Mouse (Mus musculus) CH12.LX (cell line): ENCODE data around the gene Ces3a. TPM values are rescaled to one million over a fixed set of nuclear protein-coding genes. Genes with fewer than 3 reads are reported as not detected.

Source experiments
- DNase-seq: peaks from one replicate; pipeline ENCODE4 v3.0.0-alpha.2; 2013; ENCODE audit errors: extremely low read depth
- H3K27ac ChIP-seq: 2 replicates; pipeline ENCODE4 v1.5.1; 2012; ENCODE audit warnings: low read depth, mild to moderate bottlenecking, control low read depth, moderate library complexity; ENCODE audit not compliant: insufficient read depth
- H3K27me3 ChIP-seq: replicated peaks from 2 replicates; pipeline ENCODE3; 2012; ENCODE audit warnings: inconsistent platforms
- H3K36me3 ChIP-seq, 2 experiments: replicated peaks in 1 of 2; 2 replicates each; pipeline versions ENCODE3 to v1.6.1; 2012; ENCODE audit warnings: inconsistent platforms in 1 of 2, low read length in 1 of 2, mild to moderate bottlenecking in 1 of 2, mixed read lengths in 1 of 2, moderate library complexity in 1 of 2; ENCODE audit not compliant: control insufficient read depth in 1 of 2, insufficient read depth in 1 of 2
- H3K4me1 ChIP-seq, 2 experiments: 2 replicates each; pipeline ENCODE4 v1.6.1; 2012; ENCODE audit warnings: inconsistent platforms in 1 of 2, moderate library complexity in 1 of 2; ENCODE audit not compliant: insufficient read depth in 2 of 2, control insufficient read depth in 1 of 2
- H3K4me2 ChIP-seq: 2 replicates; pipeline ENCODE4 v1.6.1; 2012; ENCODE audit warnings: low read depth, mild to moderate bottlenecking, control low read depth; ENCODE audit not compliant: poor library complexity, insufficient read depth, severe bottlenecking
- H3K4me3 ChIP-seq, 3 experiments: fragments of 150-350 bp in 1 of 3; sonication (generic) in 1 of 3; replicated peaks in 1 of 3; 2 replicates each; pipeline versions ENCODE3 to v1.5.1; 2011 to 2012; ENCODE audit warnings: low read depth in 2 of 3, low read length in 2 of 3, mild to moderate bottlenecking in 2 of 3, moderate library complexity in 2 of 3, control low read depth in 1 of 3, improper control_type of control experiment in 1 of 3, inconsistent platforms in 1 of 3, mixed read lengths in 1 of 3; ENCODE audit not compliant: poor library complexity in 1 of 3
- H3K79me2 ChIP-seq: replicated peaks from 2 replicates; pipeline ENCODE4 v1.6.1; 2012; ENCODE audit warnings: mild to moderate bottlenecking, moderate library complexity; ENCODE audit not compliant: control insufficient read depth, poor library complexity, insufficient read depth, severe bottlenecking; ENCODE audit errors: extremely low read depth
- H3K9ac ChIP-seq: 2 replicates; pipeline ENCODE4 v1.6.1; 2012; ENCODE audit warnings: low read depth, mild to moderate bottlenecking, control low read depth, moderate library complexity; ENCODE audit not compliant: insufficient read depth
- H3K9me3 ChIP-seq: replicated peaks from 2 replicates; pipeline ENCODE3; 2012; ENCODE audit warnings: low read length, inconsistent platforms, mixed read lengths
- BHLHE40 ChIP-seq: IDR thresholded peaks from 2 replicates; pipeline ENCODE4 v1.6.1; 2011; ENCODE audit warnings: mild to moderate bottlenecking, low read depth, low read length, improper control_type of control experiment
- CHD1 ChIP-seq: IDR thresholded peaks from 2 replicates; pipeline ENCODE4 v1.6.1; 2012; ENCODE audit warnings: low read depth, low read length, improper control_type of control experiment, inconsistent platforms
- ELF1 ChIP-seq: IDR thresholded peaks from 2 replicates; pipeline ENCODE4 v1.6.1; 2014; ENCODE audit warnings: low read depth, mild to moderate bottlenecking, inconsistent platforms, low read length, improper control_type of control experiment
- IRF4 ChIP-seq: IDR thresholded peaks from 2 replicates; pipeline ENCODE4 v1.6.1; 2014; ENCODE audit warnings: low read depth, mild to moderate bottlenecking, inconsistent platforms, low read length, improper control_type of control experiment
- JUN ChIP-seq: IDR thresholded peaks from 2 replicates; pipeline ENCODE4 v1.6.1; 2011; ENCODE audit warnings: low read depth, mild to moderate bottlenecking, low read length, improper control_type of control experiment, moderate library complexity; ENCODE audit not compliant: insufficient read depth
- KAT2A ChIP-seq: IDR thresholded peaks from 2 replicates; pipeline ENCODE4 v1.6.1; 2012; ENCODE audit warnings: low read length, improper control_type of control experiment, inconsistent platforms; ENCODE audit not compliant: insufficient replicate concordance
- MAFK ChIP-seq: IDR thresholded peaks from 2 replicates; pipeline ENCODE4 v1.6.1; 2011; ENCODE audit warnings: low read length, improper control_type of control experiment; ENCODE audit not compliant: insufficient replicate concordance
- MAX ChIP-seq: IDR thresholded peaks from 2 replicates; pipeline ENCODE4 v1.6.1; 2011; ENCODE audit warnings: low read length, improper control_type of control experiment
- MAZ ChIP-seq: IDR thresholded peaks from 2 replicates; pipeline ENCODE4 v1.6.1; 2012; ENCODE audit warnings: low read depth, mild to moderate bottlenecking, inconsistent platforms, low read length, improper control_type of control experiment, moderate library complexity
- MEF2A ChIP-seq: IDR thresholded peaks from 2 replicates; pipeline ENCODE4 v1.6.1; 2014; ENCODE audit warnings: low read depth, mild to moderate bottlenecking, inconsistent platforms, low read length, improper control_type of control experiment, borderline replicate concordance
- MXI1 ChIP-seq: IDR thresholded peaks from 2 replicates; pipeline ENCODE4 v1.6.1; 2011; ENCODE audit warnings: mild to moderate bottlenecking, low read depth, low read length, improper control_type of control experiment
- MYC ChIP-seq: IDR thresholded peaks from 2 replicates; pipeline ENCODE4 v1.6.1; 2011; ENCODE audit warnings: low read depth, mild to moderate bottlenecking, improper control_type of control experiment, low read length
- POLR2A ChIP-seq: IDR thresholded peaks from 2 replicates; pipeline ENCODE4 v1.6.1; 2011; ENCODE audit warnings: low read depth, mild to moderate bottlenecking, improper control_type of control experiment, low read length
- POLR2AphosphoS2 ChIP-seq: IDR thresholded peaks from 2 replicates; pipeline ENCODE4 v1.6.1; 2011; ENCODE audit warnings: low read depth, low read length, improper control_type of control experiment
- RAD21 ChIP-seq: IDR thresholded peaks from 2 replicates; pipeline ENCODE4 v1.6.1; 2011; ENCODE audit warnings: low read depth, mild to moderate bottlenecking, low read length, improper control_type of control experiment, moderate library complexity
- SIN3A ChIP-seq: IDR thresholded peaks from 2 replicates; pipeline ENCODE4 v1.6.1; 2012; ENCODE audit warnings: low read length, improper control_type of control experiment, inconsistent platforms
- SMC3 ChIP-seq: IDR thresholded peaks from 2 replicates; pipeline ENCODE4 v1.6.1; 2011; ENCODE audit warnings: low read depth, low read length, improper control_type of control experiment
- TBP ChIP-seq: conservative IDR thresholded peaks from 2 replicates; pipeline ENCODE4 v1.6.1; 2011; ENCODE audit warnings: low read depth, low read length, improper control_type of control experiment
- TCF12 ChIP-seq: IDR thresholded peaks from 2 replicates; pipeline ENCODE4 v1.6.1; 2014; ENCODE audit warnings: low read depth, mild to moderate bottlenecking, inconsistent platforms, low read length, improper control_type of control experiment
- USF1 ChIP-seq: IDR thresholded peaks from 2 replicates; pipeline ENCODE4 v1.6.1; 2014; ENCODE audit warnings: low read depth, mild to moderate bottlenecking, inconsistent platforms, low read length, improper control_type of control experiment
- USF2 ChIP-seq: conservative IDR thresholded peaks from 2 replicates; pipeline ENCODE4 v1.6.1; 2011; ENCODE audit warnings: low read depth, low read length, improper control_type of control experiment
- ZKSCAN1 ChIP-seq: IDR thresholded peaks from 2 replicates; pipeline ENCODE4 v1.6.1; 2012; ENCODE audit warnings: low read depth, inconsistent platforms, low read length, improper control_type of control experiment, borderline replicate concordance
- dilution Hi-C: fragments of 300-500 bp; cut with MboI; formaldehyde crosslinking; loops from 2 replicates; pipeline ENCODE4 v1.14.3; 2020; ENCODE audit warnings: low sequenced_read_pairs; ENCODE audit not compliant: extremely low pct_unique_long_range_greater_than_20kb, extremely low pct_ligation_motif_present
- in situ Hi-C: fragments of 300-500 bp; cut with MboI; formaldehyde crosslinking; loops from 3 replicates; pipeline ENCODE4 v1.14.3; 2019; ENCODE audit warnings: low sequenced_read_pairs, low pct_ligation_motif_present, low pct_unique_long_range_greater_than_20kb, mixed read lengths
- polyA plus RNA-seq: library from polyadenylated mRNA; unstranded; fragments of >175 nt; gene quantifications from 2 replicates; pipeline ENCODE4 v1.2.1, GENCODE M21; 2012; ENCODE audit warnings: low read depth; ENCODE audit not compliant: insufficient read length
- total RNA-seq, 2 experiments: library from RNA; depleted of rRNA; stranded (reverse); fragments of 300-350 nt in 1 of 2; fragments of >200 nt in 1 of 2; gene quantifications; 2 replicates each; pipeline ENCODE4 v1.2.3; 2012 to 2014

Gene Ces3a
- total RNA-seq (2012; rRNA removed) (not detected in 2 replicates), total RNA-seq (2014; rRNA removed) (not detected in 2 replicates), polyA plus RNA-seq (not detected in 2 replicates)

DNA sequence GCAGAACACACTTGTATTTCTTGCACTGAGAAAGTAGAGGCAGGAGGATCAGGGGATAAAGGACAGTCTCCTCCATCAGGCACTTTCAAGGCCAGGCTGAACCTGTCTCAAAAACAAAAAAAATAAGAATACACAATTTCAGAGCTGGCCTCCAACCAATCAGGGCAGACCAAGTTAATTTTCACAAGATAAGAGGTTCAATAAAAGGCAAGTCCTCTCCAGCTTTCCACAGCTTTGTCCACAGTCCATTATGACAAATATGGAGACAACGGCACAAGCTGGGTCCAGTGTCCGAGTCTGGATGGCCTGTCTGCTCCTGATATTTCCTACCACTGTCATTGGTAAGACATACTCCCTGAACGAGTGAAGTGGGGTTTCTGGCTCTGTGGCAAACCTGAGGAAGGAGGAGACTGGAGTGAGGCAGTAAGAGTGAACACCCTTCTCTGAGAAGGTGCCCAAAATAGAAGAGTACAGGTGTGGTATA is at the start of gene Ces3a:
Ces3a (plus strand) TSS at position 231 of the 484 bp plus-strand sequence.
- no peak within 1 kb of the TSS for H3K4me3 ChIP-seq
- dilution Hi-C loops = no loop called here
- H3K79me2 ChIP-seq = no peaks in the 10 kb centered on the region
- peaks cover 21% of the 10 kb centered on the region for H3K27me3 ChIP-seq
- H3K4me1 ChIP-seq = no peaks in the 10 kb centered on the region
- DNase-seq = no peak
- H3K27ac ChIP-seq = no peak within 1 kb of the TSS
- H3K36me3 ChIP-seq = no peaks in the 10 kb centered on the region
- H3K4me2 ChIP-seq = no peak within 1 kb of the TSS
- H3K9ac ChIP-seq = no peak within 1 kb of the TSS
- no peaks in the 10 kb centered on the region for H3K9me3 ChIP-seq
- in situ Hi-C loops = loop anchor here (25.0 kb wide), 1 partner anchor 286 kb away; no protein-coding TSS in a partner anchor
- TF ChIP-seq POLR2A (no peak), SIN3A (no peak), CHD1 (no peak), TCF12 (no peak)

DNA sequence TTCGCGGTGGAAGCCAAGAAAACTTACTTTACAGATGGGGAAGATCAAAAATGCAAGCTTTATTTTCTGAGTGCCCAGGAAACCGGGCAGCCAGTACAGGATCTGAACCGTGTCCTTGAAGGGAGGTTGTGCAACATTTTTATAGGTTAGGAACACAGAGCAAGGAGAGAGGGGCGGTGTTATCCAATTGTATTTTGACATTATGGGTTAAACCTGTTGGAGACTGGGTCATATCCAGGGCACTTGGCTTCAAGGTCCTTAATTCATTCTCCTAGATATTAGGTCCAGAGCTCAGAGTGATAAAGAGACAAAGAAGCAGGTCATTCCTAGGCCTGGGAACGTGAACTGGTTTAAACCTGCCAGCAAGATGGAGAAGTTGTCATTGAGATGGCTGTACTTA is 49.2 kb upstream of the Ces3a start:
- in situ Hi-C loops = no loop called here
- Histone ChIP-seq H3K79me2 (no peaks in the 10 kb centered on the region), H3K9ac (no peak overlapping the region), H3K27ac (no peak overlapping the region), H3K4me1 (no peaks in the 10 kb centered on the region)
- TF ChIP-seq POLR2AphosphoS2 (no peak), ZKSCAN1 (no peak), MEF2A (no peak), USF2 (no peak), MAFK (no peak), TCF12 (no peak)
- TF ChIP-seq, all 38 proteins: peak for 0
- DNase-seq = no peak
- H3K36me3 ChIP-seq = no peaks in the 10 kb centered on the region
- no peaks in the 10 kb centered on the region for H3K27me3 ChIP-seq
- dilution Hi-C loops = no loop called here
- no peak overlapping the region for H3K4me2 ChIP-seq
- H3K9me3 ChIP-seq = no peaks in the 10 kb centered on the region
- H3K4me3 ChIP-seq = no peak overlapping the region

DNA sequence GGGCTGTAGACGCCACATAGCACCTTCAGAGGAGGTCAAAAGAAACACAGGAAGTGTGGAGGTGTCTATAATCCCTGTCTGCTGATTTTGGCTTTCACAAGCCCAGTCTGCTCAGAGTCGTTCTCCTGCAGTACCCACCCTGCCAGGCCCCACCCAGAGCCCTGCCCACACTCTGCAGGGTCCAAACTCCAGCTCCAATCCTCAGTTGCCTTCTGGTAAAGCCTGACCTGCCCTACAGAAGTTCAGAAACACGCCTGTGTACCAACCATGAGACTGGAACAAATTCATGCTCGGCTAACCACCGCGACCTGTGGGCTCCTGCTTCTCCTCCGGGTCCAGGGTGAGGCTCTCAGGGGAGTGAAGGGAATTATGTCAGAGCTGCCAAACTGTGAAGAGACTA is 47.8 kb upstream of the Ces3a start, which contains the start of gene Ces2h:
Ces2h (plus strand) TSS at position 268 of the 400 bp plus-strand sequence.
- H3K4me2 ChIP-seq = no peak within 1 kb of the TSS
- H3K36me3 ChIP-seq = no peaks in the 10 kb centered on the region
- no peaks in the 10 kb centered on the region for H3K79me2 ChIP-seq
- no peak within 1 kb of the TSS for H3K4me3 ChIP-seq
- no peaks in the 10 kb centered on the region for H3K27me3 ChIP-seq
- H3K9me3 ChIP-seq = no peaks in the 10 kb centered on the region
- TF ChIP-seq IRF4 (no peak), TCF12 (no peak), USF2 (no peak), USF1 (no peak), KAT2A (no peak), SMC3 (no peak), MAZ (no peak), SIN3A (no peak), JUN (no peak), ZKSCAN1 (no peak), MYC (no peak), MXI1 (no peak), TBP (no peak), CHD1 (no peak), ELF1 (no peak), POLR2A (no peak), BHLHE40 (no peak), MAX (no peak), RAD21 (no peak)
- H3K27ac ChIP-seq = no peak within 1 kb of the TSS
- dilution Hi-C loops = no loop called here
- H3K9ac ChIP-seq = no peak within 1 kb of the TSS
- in situ Hi-C loops = no loop called here
- no peak for DNase-seq
- no peaks in the 10 kb centered on the region for H3K4me1 ChIP-seq
